Mouse (Mus musculus) G1E-ER4 (cell line): Measurements from ENCODE around the gene Tbr1. TPM values are rescaled to one million over a fixed set of nuclear protein-coding genes. Genes with fewer than 3 reads are reported as not detected.

ENCODE experiments used
- GATA1 ChIP-seq: IDR thresholded peaks from one replicate; pipeline ENCODE4 v1.8.0; 2012; ENCODE audit warnings: low read length, inconsistent platforms
- polyA plus RNA-seq: library from polyadenylated mRNA; stranded (reverse); fragments of >175 nt; gene quantifications from 2 replicates; pipeline ENCODE4 v1.2.3, GENCODE M21; 2012

Gene Tbr1
- 0.23 and 0.28 TPM in 2 replicates for polyA plus RNA-seq

DNA sequence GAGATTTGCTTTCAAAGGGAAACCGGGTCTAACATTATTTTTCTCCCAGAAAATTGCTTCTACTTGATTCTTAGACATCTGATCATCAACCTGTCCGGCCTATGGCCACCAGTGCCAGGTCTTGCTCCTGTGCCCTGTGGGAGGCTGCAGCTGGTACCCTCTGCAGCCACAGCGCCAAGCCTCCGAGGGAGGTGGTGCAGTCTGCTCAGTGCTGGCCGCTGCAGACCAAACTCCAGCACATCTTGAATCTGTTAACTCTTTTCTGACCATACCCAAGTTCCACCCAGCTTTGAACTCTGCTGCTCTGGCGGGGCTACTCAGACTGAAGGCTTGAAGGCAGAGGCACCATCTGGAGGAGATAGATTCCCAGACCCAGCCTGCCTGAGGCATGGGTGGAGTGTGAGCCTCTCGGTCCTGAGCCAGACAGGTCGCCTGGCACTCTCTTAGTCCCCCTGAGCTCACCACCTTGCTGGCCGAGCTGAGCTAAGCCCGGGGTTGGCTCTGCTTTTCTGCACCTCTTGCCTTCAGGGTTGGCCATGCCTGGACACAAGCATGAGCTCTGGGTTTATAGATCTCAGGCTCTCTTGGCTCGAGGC is at the start of gene Tbr1:
TSS of gene Tbr1 (plus strand) at position 275 of the 596 bp plus-strand sequence.
- TF ChIP-seq GATA1, result no peak

DNA sequence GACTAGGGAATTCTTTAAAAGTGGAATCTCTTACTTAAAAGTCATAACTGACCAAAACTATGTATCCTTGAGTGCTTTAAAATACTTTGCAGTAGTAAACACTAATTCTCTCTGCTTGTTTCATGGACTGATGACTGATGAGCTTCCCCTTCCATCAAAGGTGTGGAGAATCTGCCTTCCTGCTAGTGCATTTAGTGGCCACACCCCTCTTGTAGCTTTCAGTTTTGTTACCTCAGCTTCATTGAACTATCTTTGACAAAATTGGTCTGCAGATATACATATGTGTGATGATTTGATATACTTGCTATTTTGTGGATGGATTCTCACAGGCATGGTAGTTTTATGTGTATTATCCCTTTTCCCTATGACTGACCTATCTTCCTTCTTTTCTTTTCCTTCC is 47.7 kb upstream of the Tbr1 start:
- TF ChIP-seq GATA1, result no peak

- no peak for TF ChIP-seq GATA1
Measured at GRCm38 (mm10) chr2:61759234-61759855, 43.4 kb upstream of the Tbr1 start.

GRCm38 (mm10) chr2:61760044-61760443 is 42.7 kb upstream of the Tbr1 start:
- TF ChIP-seq GATA1, result no peak

DNA sequence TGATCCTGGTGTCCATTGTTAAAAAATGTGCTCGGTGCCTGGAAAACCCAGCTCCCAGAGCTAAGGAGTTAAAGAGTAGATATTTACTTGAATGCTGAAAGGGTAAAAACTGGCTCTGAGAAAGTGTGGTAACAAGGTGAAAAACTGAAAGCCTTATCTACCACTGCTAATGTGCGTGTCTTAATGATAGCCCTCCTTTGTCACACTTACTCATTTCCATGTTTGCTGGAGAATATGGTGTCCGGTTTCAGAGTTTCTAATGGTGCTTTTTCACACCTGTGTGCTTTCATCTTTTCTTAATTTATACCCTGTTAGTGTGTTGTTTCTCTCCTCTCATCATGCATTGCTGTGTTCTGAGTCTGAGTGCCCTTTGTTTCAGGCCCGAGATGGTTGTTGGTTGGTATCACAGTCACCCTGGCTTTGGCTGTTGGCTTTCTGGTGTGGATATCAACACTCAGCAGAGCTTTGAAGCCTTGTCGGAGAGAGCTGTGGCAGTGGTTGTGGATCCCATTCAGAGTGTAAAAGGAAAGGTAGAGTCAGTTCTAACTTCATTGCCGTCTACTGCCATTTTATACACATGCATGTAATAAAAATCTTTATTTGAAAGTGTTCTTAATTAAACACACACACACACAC is 38.1 kb upstream of the Tbr1 start:
- no peak for TF ChIP-seq GATA1

DNA sequence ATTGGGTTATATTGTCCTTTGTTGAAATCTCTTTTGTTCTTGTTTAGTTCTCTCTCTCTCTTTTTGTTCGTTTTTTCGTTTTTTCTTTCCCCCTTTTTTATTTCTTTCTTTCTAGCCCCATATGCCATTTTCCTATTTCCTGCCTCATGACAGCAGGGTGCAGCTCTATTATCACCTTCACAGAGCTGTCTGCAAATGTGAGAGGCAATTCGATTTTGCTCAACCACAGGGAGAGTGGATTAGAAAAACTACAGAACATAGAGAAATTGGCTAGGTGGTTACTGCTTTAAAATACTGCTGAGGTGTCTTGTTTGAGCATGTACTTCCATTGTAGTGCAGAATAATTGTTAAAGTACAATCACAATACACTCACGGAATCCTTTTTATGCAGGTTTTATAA is 37.2 kb upstream of the Tbr1 start:
- TF ChIP-seq GATA1, result no peak

DNA sequence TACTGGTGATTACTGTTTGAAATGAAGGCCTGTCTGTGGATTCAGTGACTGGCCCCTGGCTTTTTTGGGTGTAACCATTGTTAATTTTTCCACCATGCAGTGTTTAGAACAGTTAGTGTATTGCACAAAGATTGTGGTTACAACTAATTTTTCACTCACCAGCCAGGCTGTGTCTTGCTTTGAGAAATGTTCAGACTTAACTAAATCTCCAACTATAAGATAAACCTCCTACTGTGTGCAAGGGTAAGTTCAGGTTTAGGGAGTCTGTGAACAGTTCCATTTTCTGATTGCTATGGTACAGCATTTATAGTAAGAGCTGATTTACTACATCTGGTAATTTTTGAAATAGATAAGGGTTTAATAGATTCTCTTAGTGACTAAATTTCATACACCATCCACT is 21.9 kb upstream of the Tbr1 start:
- TF ChIP-seq GATA1, result no peak

GRCm38 (mm10) chr2:61794960-61795359 is 7.8 kb upstream of the Tbr1 start:
- TF ChIP-seq GATA1, result no peak

- no peak for TF ChIP-seq GATA1
Measured at GRCm38 (mm10) chr2:61798048-61798447, 4.7 kb upstream of the Tbr1 start.

DNA sequence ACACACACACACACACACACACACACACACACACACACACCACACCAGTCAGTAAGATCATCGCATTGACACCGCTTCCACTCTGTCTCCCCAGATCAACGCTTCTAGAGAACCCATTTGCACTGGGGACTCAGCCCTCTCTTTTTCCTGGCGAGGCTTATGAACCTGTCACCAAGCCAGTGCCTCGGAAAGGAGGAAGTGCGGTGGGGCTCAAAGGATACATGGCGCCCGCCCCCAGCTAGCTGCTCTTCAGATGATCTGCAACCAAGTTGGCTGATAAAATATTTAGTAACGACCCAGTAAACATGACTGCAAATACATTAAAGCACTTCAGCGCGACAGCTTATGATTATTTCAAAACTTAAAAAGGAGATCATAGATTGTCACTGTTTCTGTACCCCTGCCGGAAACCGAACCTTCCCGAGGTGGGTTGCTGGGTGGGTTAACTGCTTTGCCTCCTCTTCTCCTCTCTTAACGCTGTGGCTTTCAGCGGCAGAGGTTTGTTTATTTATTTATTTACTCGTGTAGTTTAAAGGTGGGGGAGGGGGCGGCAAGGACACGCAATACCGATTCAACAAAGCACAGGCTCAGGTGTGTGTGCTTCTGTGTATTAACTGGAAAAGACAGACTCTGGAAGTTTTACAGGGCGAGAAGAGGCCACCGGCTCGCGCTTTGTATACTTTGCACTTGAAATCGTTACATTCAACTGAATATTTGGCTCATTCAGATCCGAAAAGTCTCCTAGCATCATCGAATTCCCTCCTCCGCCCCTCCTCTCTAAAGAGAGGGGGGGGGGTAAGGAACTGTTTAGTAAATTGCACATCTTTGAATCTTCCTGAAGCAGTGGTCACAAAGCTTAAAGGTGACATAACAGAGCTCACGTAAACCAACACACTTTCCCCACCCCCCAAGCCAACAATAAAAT is 975 bp downstream of the Tbr1 start:
- TF ChIP-seq GATA1, result no peak

- no peak for TF ChIP-seq GATA1
Measured at GRCm38 (mm10) chr2:61804382-61804840, 1.7 kb downstream of the Tbr1 start.

GRCm38 (mm10) chr2:61804841-61805540 is 2.3 kb downstream of the Tbr1 start:
- TF ChIP-seq GATA1, result no peak

- no peak for TF ChIP-seq GATA1
Measured at GRCm38 (mm10) chr2:61805541-61806345, 3.0 kb downstream of the Tbr1 start.

DNA sequence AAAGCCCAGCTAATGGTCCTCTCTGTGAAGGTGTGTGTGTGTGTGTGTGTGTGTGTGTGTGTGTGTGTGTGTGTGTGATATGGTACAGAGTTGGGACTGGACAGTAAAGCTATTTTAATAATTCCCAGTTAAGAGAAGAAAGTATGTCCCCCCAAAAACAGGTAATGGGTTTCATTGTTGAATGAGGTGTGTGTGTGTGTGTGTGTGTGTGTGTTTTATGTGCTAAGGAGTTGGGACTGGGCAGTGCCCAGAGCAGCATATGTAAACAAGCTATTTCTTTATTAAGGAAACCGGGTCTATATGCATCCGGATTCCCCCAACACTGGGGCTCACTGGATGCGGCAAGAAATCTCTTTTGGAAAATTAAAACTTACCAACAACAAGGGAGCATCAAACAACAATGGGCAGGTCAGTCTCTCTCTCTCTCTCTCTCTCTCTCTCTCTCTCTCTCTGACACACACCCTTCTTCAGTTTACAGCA is 3.7 kb downstream of the Tbr1 start:
- TF ChIP-seq GATA1, result no peak
